Mouse (Mus musculus): Measurements from ENCODE around the gene Olfr406.

The Olfr406 gene

GRCm38 (mm10) chr11:74259508-74259907 lies at the start of gene Olfr406:
Gene Olfr406 (plus strand): TSS chr11:74259808.
- DNase-seq (ENCODE audit: low read depth in 1 of 2, low spot score in 2 of 2) = no peak

- DNase-seq (ENCODE audit: low read depth in 1 of 2, low spot score in 2 of 2) = no peak
Observed at GRCm38 (mm10) chr11:74211279-74211678, 48.3 kb upstream of the Olfr406 start, which contains the start of gene Olfr43. Gene Olfr43 (minus strand): TSS chr11:74211379.

- no peak for DNase-seq (ENCODE audit: low read depth in 1 of 2, low spot score in 2 of 2)
Observed at GRCm38 (mm10) chr11:74241201-74241600, 18.4 kb upstream of the Olfr406 start.

GRCm38 (mm10) chr11:74283436-74283835 lies 23.8 kb downstream of the Olfr406 start, which contains the start of gene Olfr59:
Gene Olfr59 (plus strand): TSS chr11:74283736.
- DNase-seq (ENCODE audit: low read depth in 1 of 2, low spot score in 2 of 2) = no peak

GRCm38 (mm10) chr11:74287256-74287655 lies 27.6 kb downstream of the Olfr406 start:
- DNase-seq (ENCODE audit: low read depth in 1 of 2, low spot score in 2 of 2) = no peak

Data from monocyte, adult 2 months (primary cell).